Mouse (Mus musculus) heart, postnatal 10 days (tissue): ENCODE measurements around the gene Recql5. TPM values are rescaled to one million over a fixed set of nuclear protein-coding genes. Genes with fewer than 3 reads are reported as not detected.
"Not testable (repeated sequence)": the region's sequence is repeated elsewhere in the genome, so short reads cannot be mapped to it uniquely, and the experiment has no call there.

ENCODE experiments used
- DNase-seq, 2 experiments: peaks; one replicate each; pipeline ENCODE4 v3.0.0; 2021
- intact Hi-C: fragments of 180-260 bp; cut with DNase I; formaldehyde crosslinking; loops from one replicate; pipeline ENCODE4 v1.15.1; 2025
- total RNA-seq, 2 experiments: library from RNA; stranded (reverse); gene quantifications; 2 replicates each; pipeline ENCODE4 v1.2.3; 2021

Recql5 gene
- total RNA-seq, 2 experiments from 2014 or later = 8.3 to 10.9 TPM

GRCm38 (mm10) chr11:115872437-115872836 is 60.8 kb downstream of the Recql5 start:
- intact Hi-C loops = no loop called here
- no peak for DNase-seq

GRCm38 (mm10) chr11:115869393-115869792 is 63.9 kb downstream of the Recql5 start:
- DNase-seq = no peak
- intact Hi-C loops = loop anchor here (5.0 kb wide), 1 partner anchor 127 kb away; no protein-coding TSS in a partner anchor

GRCm38 (mm10) chr11:115863895-115864294 is 69.4 kb downstream of the Recql5 start:
- intact Hi-C loops = no loop called here

GRCm38 (mm10) chr11:115859143-115859945 is 73.9 kb downstream of the Recql5 start:
- intact Hi-C loops = loop anchor here (1.0 to 2.0 kb wide), 3 partner anchors 19 to 137 kb away; partner anchors contain the start of gene Llgl2
- peak; percentile 92 to 94 for DNase-seq

More at GRCm38 (mm10) chr11:115863895-115864294, 69.4 kb downstream of the Recql5 start:
- no peak for DNase-seq

GRCm38 (mm10) chr11:115858354-115858753 is 74.9 kb downstream of the Recql5 start, which contains the start of gene Myo15b:
Gene Myo15b (plus strand): TSS chr11:115858406.
- intact Hi-C loops = loop anchor here (2.0 kb wide), 2 partner anchors 18 to 34 kb away; partner anchors contain the start of gene Llgl2
- DNase-seq = no peak

GRCm38 (mm10) chr11:115857936-115858335 is 75.3 kb downstream of the Recql5 start:
- peak in 1 of 2 experiments; percentile 36 for DNase-seq
- intact Hi-C loops = loop anchor here (2.0 kb wide), 2 partner anchors 17 to 33 kb away; partner anchors contain the start of gene Llgl2

- intact Hi-C loops = not testable (repeated sequence)
Observed at GRCm38 (mm10) chr11:115857146-115857545, 76.1 kb downstream of the Recql5 start.

GRCm38 (mm10) chr11:115854674-115855073 is 78.6 kb downstream of the Recql5 start:
- DNase-seq = no peak
- intact Hi-C loops = no loop called here

More at GRCm38 (mm10) chr11:115857146-115857545, 76.1 kb downstream of the Recql5 start:
- DNase-seq = not testable (repeated sequence)

GRCm38 (mm10) chr11:115845819-115846218 is 87.5 kb downstream of the Recql5 start:
- no peak for DNase-seq
- intact Hi-C loops = no loop called here

- intact Hi-C loops = no loop called here
- no peak for DNase-seq
Observed at GRCm38 (mm10) chr11:115844240-115844639, 89.0 kb downstream of the Recql5 start.

- intact Hi-C loops = no loop called here
- no peak for DNase-seq
Observed at GRCm38 (mm10) chr11:115843891-115844239, 89.4 kb downstream of the Recql5 start.

GRCm38 (mm10) chr11:115843141-115843890 is 90.0 kb downstream of the Recql5 start:
- no peak for DNase-seq
- intact Hi-C loops = no loop called here

Other genes with a start within 250 kb of the Recql5 start
- 100 to 1,000 TPM; 122 to 144 TPM for gene Grb2, start 224.9 kb downstream of the Recql5 start, total RNA-seq
- gene Tmem94, start 168.0 kb downstream of the Recql5 start, total RNA-seq = 100 to 1,000 TPM; 106 to 116 TPM
- 10 to 100 TPM; 59.4 to 60.9 TPM for gene Caskin2, start 119.8 kb downstream of the Recql5 start, total RNA-seq
- gene Tsen54, start 118.8 kb downstream of the Recql5 start, total RNA-seq = 10 to 100 TPM; 10.5 to 15.0 TPM
- gene Llgl2, start 109.4 kb downstream of the Recql5 start, total RNA-seq = 10 to 100 TPM; 17.9 to 18.2 TPM
- under 1 TPM; 0.17 to 0.22 TPM for gene Myo15b, start 75.1 kb downstream of the Recql5 start, total RNA-seq
- gene Smim5, start 33.5 kb downstream of the Recql5 start, total RNA-seq = 10 to 100 TPM; 28.7 to 43.3 TPM
- under 1 TPM; 0.37 to 0.45 TPM for gene Smim6, start 21.5 kb downstream of the Recql5 start, total RNA-seq
- gene Sap30bp, start 195 bp downstream of the Recql5 start, total RNA-seq = 10 to 100 TPM; 26.6 to 26.7 TPM
- gene Itgb4, start 41.2 kb upstream of the Recql5 start, total RNA-seq = 1 to 10 TPM; 4.8 to 5.5 TPM
- gene Galk1, start 79.2 kb upstream of the Recql5 start, total RNA-seq = 10 to 100 TPM; 31.7 to 33.1 TPM
- 100 to 1,000 TPM; 338 to 393 TPM for gene H3f3b, start 94.5 kb upstream of the Recql5 start, total RNA-seq
- gene Unk, start 96.8 kb upstream of the Recql5 start, total RNA-seq = 10 to 100 TPM; 16.3 to 17.0 TPM
- 1 to 10 TPM in 1 of 2 experiments, under 1 TPM in 1; 0.52 to 1.0 TPM for gene Unc13d, start 144.5 kb upstream of the Recql5 start, total RNA-seq
- gene Wbp2, start 153.5 kb upstream of the Recql5 start, total RNA-seq = 10 to 100 TPM; 96.6 to 99.5 TPM
- gene Trim47, start 193.7 kb upstream of the Recql5 start, total RNA-seq = 10 to 100 TPM; 43.3 to 49.7 TPM
- 1 to 10 TPM; 5.4 to 6.3 TPM for gene Trim65, start 197.7 kb upstream of the Recql5 start, total RNA-seq
- 10 to 100 TPM; 55.9 to 56.8 TPM for gene Mrpl38, start 205.4 kb upstream of the Recql5 start, total RNA-seq
- gene Fbf1, start 234.7 kb upstream of the Recql5 start, total RNA-seq = 10 to 100 TPM; 17.4 to 17.7 TPM